Mouse (Mus musculus) limb, embryonic 11.5 days (tissue): ENCODE measurements around the gene Npas3. TPM values are rescaled to one million over a fixed set of nuclear protein-coding genes. Genes with fewer than 3 reads are reported as not detected.

Experiments used
- ATAC-seq: fragments of 200-750 bp; cut with Nextera tagmentation; 2 replicates; pipeline ENCODE4 v1.8.0; 2017; ENCODE audit warnings: low read depth; ENCODE audit not compliant: insufficient number of reproducible peaks, low FRiP score, low TSS enrichment
- DNase-seq: peaks from one replicate; pipeline ENCODE4 v3.0.0-alpha.2; 2015; ENCODE audit warnings: low spot score
- H3K27ac ChIP-seq: fragments of 300-500 bp; sonication (generic); replicated peaks from 2 replicates; pipeline ENCODE4 v1.5.1; 2014; ENCODE audit warnings: low read depth, mild to moderate bottlenecking, low read length
- H3K27me3 ChIP-seq: fragments of 300-500 bp; sonication (generic); 2 replicates; pipeline ENCODE4 v1.6.1; 2014; ENCODE audit warnings: mild to moderate bottlenecking, low read length, mixed read lengths; ENCODE audit not compliant: control insufficient read depth, insufficient read depth
- H3K36me3 ChIP-seq: fragments of 300-500 bp; sonication (generic); 2 replicates; pipeline ENCODE4 v1.6.1; 2014; ENCODE audit warnings: mild to moderate bottlenecking, low read length, moderate library complexity, mixed read lengths; ENCODE audit not compliant: control insufficient read depth, insufficient read depth
- H3K4me1 ChIP-seq: fragments of 300-500 bp; sonication (generic); 2 replicates; pipeline ENCODE4 v1.6.1; 2014; ENCODE audit warnings: low read length, mixed read lengths; ENCODE audit not compliant: control insufficient read depth, insufficient read depth
- H3K4me2 ChIP-seq: fragments of 300-500 bp; sonication (generic); 2 replicates; pipeline ENCODE4 v1.6.1; 2014; ENCODE audit warnings: low read depth, mild to moderate bottlenecking, moderate library complexity; ENCODE audit not compliant: severe bottlenecking
- H3K4me3 ChIP-seq: fragments of 300-500 bp; sonication (generic); 2 replicates; pipeline ENCODE4 v1.5.1; 2014; ENCODE audit warnings: low read depth, low read length
- H3K9ac ChIP-seq: fragments of 300-500 bp; sonication (generic); 2 replicates; pipeline ENCODE4 v1.6.1; 2014; ENCODE audit warnings: mild to moderate bottlenecking, low read length
- H3K9me3 ChIP-seq: fragments of 300-500 bp; sonication (generic); 2 replicates; pipeline ENCODE4 v1.6.1; 2016; ENCODE audit warnings: low read length; ENCODE audit not compliant: control insufficient read depth
- WGBS: fragments of 180-500 bp; shearing (Covaris S2); extraction: QIAGEN DNeasy Blood & Tissue Kit; methylation state at CpG from one replicate; pipeline ENCODE4 v1.1.7; 2014; 5-methylcytosine and 5-hydroxymethylcytosine counted together
- polyA plus RNA-seq: library from polyadenylated mRNA; unstranded; fragments of >200 nt; fragmentation: Nextera tagmentation; extraction: Ambion mirVana; gene quantifications from 2 replicates; pipeline ENCODE4 v1.2.1, GENCODE M21; 2014

Npas3 gene
- polyA plus RNA-seq, 1 experiment from 2014 or later: 2.3 TPM

DNA sequence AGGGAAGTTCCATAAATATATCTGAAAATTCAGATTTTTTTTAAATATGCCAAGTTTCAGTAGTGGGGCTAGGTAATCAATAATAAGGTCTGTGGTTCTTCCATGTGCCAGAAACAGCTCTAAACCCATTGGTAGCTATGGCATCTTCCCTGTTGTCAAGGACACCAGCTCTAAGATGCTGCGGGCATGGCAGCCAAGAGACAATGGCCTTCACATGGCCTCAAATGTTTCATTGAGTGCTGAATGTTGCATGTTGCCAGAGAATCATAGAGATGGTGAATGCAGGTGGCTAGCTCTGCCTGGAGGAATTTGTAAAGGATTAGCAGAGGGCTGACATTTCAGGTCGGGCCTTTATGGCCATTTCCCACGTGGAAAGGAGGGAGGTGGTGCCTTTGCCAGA is 595.1 kb downstream of the Npas3 start:
- no peak overlapping the region for H3K4me2 ChIP-seq
- no peak for ATAC-seq
- WGBS: 43% methylated on average over 3 of the region's 3 CpGs
- no peak overlapping the region for H3K9ac ChIP-seq
- DNase-seq: no peak
- no peaks in the 10 kb centered on the region for H3K9me3 ChIP-seq
- no peak overlapping the region for H3K27ac ChIP-seq
- H3K36me3 ChIP-seq: no peaks in the 10 kb centered on the region
- no peak overlapping the region for H3K4me3 ChIP-seq
- peaks cover 11% of the 10 kb centered on the region for H3K4me1 ChIP-seq
- no peaks in the 10 kb centered on the region for H3K27me3 ChIP-seq

DNA sequence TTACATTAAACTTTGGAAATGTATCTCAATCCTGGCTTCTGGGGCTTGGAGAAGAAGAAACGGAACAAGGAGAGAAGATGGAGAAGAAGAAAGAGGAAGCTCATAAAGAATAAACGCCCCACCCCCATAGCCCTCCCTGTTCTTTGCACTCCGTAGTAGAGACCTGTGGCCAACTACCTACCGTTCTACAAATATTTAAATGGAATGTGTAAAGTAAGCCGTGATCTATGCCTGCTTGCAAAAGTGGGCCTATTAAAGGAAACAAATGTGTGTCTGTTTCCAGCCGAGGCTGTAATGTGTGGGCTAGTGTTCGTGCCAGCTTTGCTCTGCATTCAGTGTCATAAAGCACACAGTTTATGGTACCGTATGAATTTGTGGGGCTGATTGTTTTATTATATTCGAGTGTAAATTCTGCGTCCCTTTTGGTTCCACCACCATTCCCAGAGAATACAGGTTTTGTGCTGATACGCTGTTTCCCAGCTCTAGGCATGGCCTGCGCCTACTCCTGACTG is 597.7 kb downstream of the Npas3 start:
- DNase-seq: no peak
- peaks cover 11% of the 10 kb centered on the region for H3K4me1 ChIP-seq
- H3K9ac ChIP-seq: no peak overlapping the region
- no peak overlapping the region; the same call in 1 of the 2 replicates for H3K27ac ChIP-seq
- H3K36me3 ChIP-seq: no peaks in the 10 kb centered on the region
- H3K4me2 ChIP-seq: no peak overlapping the region
- no peak overlapping the region for H3K4me3 ChIP-seq
- 60% methylated on average over 12 of the region's 12 CpGs for WGBS
- H3K27me3 ChIP-seq: peaks cover 2% of the 10 kb centered on the region; the same call in 1 of the 2 replicates
- ATAC-seq: peak; percentile 26; the same call in 1 of the 2 replicates
- H3K9me3 ChIP-seq: no peaks in the 10 kb centered on the region

DNA sequence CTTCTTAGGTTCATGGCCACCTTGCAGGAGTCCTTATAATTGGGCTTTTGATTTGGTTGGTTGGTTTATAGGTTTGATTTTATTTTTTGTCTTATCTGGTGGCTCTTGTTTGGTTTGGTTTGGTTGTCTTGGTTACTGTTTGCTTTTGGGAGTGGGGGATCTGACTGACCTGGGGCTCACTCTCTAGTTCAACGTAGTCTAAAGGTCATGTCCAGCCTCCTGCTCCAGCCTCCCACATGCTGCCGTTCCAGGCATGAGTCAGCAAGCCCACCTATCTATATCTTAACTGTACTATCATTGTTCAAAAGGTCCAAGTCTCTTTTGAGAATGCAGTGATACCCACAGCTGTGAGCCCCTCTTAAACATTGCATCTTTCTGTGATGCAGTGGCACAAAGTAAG is 600.8 kb downstream of the Npas3 start:
- DNase-seq (no peak), ATAC-seq (no peak)
- H3K9me3 ChIP-seq: no peaks in the 10 kb centered on the region
- H3K27me3 ChIP-seq: peaks cover 2% of the 10 kb centered on the region; the same call in 1 of the 2 replicates
- H3K9ac ChIP-seq: no peak overlapping the region
- H3K36me3 ChIP-seq: no peaks in the 10 kb centered on the region
- no peak overlapping the region for H3K4me2 ChIP-seq
- 93% methylated on average over 2 of the region's 2 CpGs for whole genome bisulfite sequencing
- H3K27ac ChIP-seq: no peak overlapping the region
- H3K4me1 ChIP-seq: peaks cover 11% of the 10 kb centered on the region
- H3K4me3 ChIP-seq: no peak overlapping the region

GRCm38 (mm10) chr12:53852432-53852831 is 604.0 kb downstream of the Npas3 start:
- no peak for ATAC-seq
- Histone ChIP-seq H3K4me3 (no peak overlapping the region), H3K9me3 (no peaks in the 10 kb centered on the region), H3K36me3 (no peaks in the 10 kb centered on the region), H3K4me2 (no peak overlapping the region), H3K9ac (no peak overlapping the region), H3K27ac (no peak overlapping the region), H3K4me1 (no peaks in the 10 kb centered on the region), H3K27me3 (peaks cover 2% of the 10 kb centered on the region; the same call in 1 of the 2 replicates)
- WGBS: 65% methylated on average over 2 of the region's 2 CpGs
- DNase-seq: no peak

DNA sequence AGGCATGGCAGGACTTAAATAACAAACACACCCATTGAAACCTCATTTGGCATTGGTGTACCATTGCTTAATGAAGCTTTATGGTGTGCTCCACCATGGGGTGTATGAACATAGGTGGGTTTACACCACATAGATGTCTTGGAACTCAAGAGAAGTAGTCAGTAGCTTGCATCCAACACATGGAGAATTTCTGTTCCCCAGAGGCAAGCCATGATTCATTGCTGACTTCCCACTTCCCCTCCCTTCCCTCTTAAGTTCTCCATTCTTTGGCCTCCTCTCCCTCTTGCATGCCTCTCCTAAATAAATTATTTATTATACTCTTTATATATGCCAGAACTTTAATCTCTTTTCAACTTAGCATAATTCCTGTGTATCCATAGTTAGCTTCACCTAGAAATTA is 611.7 kb downstream of the Npas3 start:
- Histone ChIP-seq H3K36me3 (no peaks in the 10 kb centered on the region), H3K27me3 (peaks cover 2% of the 10 kb centered on the region; the same call in 1 of the 2 replicates), H3K27ac (no peak overlapping the region), H3K9ac (no peak overlapping the region), H3K4me1 (no peaks in the 10 kb centered on the region; the same call in 1 of the 2 replicates), H3K4me3 (no peak overlapping the region), H3K9me3 (no peaks in the 10 kb centered on the region), H3K4me2 (no peak overlapping the region)
- no peak for ATAC-seq
- no peak for DNase-seq

GRCm38 (mm10) chr12:53862281-53862680 is 613.8 kb downstream of the Npas3 start:
- DNase-seq (no peak), ATAC-seq (no peak)
- WGBS: 45% methylated on average over 6 of the region's 6 CpGs

GRCm38 (mm10) chr12:53864436-53865136 is 616.1 kb downstream of the Npas3 start:
- Histone ChIP-seq H3K9me3 (no peaks in the 10 kb centered on the region), H3K4me2 (no peak overlapping the region), H3K27ac (no peak overlapping the region), H3K36me3 (no peaks in the 10 kb centered on the region), H3K4me1 (no peaks in the 10 kb centered on the region; the same call in 1 of the 2 replicates), H3K4me3 (no peak overlapping the region), H3K9ac (no peak overlapping the region), H3K27me3 (peaks cover 2% of the 10 kb centered on the region; the same call in 1 of the 2 replicates)
- DNase-seq (no peak), ATAC-seq (no peak)
- WGBS: 82% methylated on average over 5 of the region's 5 CpGs

More at GRCm38 (mm10) chr12:53862281-53862680, 613.8 kb downstream of the Npas3 start:
- Histone ChIP-seq H3K36me3 (no peaks in the 10 kb centered on the region), H3K27ac (no peak overlapping the region), H3K27me3 (peaks cover 2% of the 10 kb centered on the region; the same call in 1 of the 2 replicates), H3K9ac (no peak overlapping the region), H3K4me3 (no peak overlapping the region), H3K4me2 (no peak overlapping the region), H3K9me3 (no peaks in the 10 kb centered on the region), H3K4me1 (no peaks in the 10 kb centered on the region; the same call in 1 of the 2 replicates)

DNA sequence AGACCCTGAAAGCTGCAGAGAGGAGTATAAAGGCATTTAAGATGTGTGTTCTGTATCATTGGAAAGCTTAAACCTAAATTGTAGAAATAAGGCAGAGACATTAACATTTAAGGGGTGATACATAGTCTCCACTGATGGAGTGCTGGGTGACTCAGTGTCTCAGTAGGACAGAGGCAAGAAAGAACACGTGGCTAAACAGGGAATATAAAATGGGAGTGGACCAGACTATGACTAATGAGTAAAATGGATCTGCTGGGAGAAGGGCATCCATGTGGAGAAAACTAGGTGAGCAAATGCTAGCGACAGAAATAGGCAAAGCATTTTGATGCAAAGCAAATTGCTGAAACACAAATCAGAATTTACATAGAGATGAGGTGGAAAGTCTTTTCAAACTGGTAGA is 617.2 kb downstream of the Npas3 start:
- H3K27ac ChIP-seq: no peak overlapping the region
- no peak overlapping the region for H3K4me3 ChIP-seq

More for the DNA sequence above, 617.2 kb downstream of the Npas3 start:
- H3K36me3 ChIP-seq: no peaks in the 10 kb centered on the region
- H3K4me1 ChIP-seq: no peaks in the 10 kb centered on the region; the same call in 1 of the 2 replicates
- peaks cover 2% of the 10 kb centered on the region; the same call in 1 of the 2 replicates for H3K27me3 ChIP-seq
- H3K9me3 ChIP-seq: no peaks in the 10 kb centered on the region
- no peak for ATAC-seq
- WGBS: 58% methylated on average over 2 of the region's 2 CpGs
- no peak for DNase-seq
- H3K4me2 ChIP-seq: no peak overlapping the region
- H3K9ac ChIP-seq: no peak overlapping the region
